Mouse (Mus musculus): ENCODE data around the gene Npas4. TPM values are rescaled to one million over a fixed set of nuclear protein-coding genes. Genes with fewer than 3 reads are reported as not detected.
A peak's percentile ranks its signal among the peaks of the same experiment; 100 is the strongest.

Npas4 gene
- 4.1 and 7.8 TPM in 2 replicates for polyA plus RNA-seq (2012; rRNA removed)

- no peak for DNase-seq (ENCODE audit: low read depth)
- TF ChIP-seq CTCF (IDR thresholded peaks at IDR 0.05; ENCODE audit: borderline replicate concordance, extremely low read depth, insufficient read depth, insufficient read length) (no peak), POLR2A (IDR thresholded peaks at IDR 0.05; ENCODE audit: borderline replicate concordance, extremely low read depth, insufficient read depth, insufficient read length, poor library complexity, severe bottlenecking) (no peak)
These were observed at the start of gene Npas4 for GRCm38 (mm10) chr19:4990256-4990625. Npas4 (minus strand) TSS chr19:4990316.

DNA sequence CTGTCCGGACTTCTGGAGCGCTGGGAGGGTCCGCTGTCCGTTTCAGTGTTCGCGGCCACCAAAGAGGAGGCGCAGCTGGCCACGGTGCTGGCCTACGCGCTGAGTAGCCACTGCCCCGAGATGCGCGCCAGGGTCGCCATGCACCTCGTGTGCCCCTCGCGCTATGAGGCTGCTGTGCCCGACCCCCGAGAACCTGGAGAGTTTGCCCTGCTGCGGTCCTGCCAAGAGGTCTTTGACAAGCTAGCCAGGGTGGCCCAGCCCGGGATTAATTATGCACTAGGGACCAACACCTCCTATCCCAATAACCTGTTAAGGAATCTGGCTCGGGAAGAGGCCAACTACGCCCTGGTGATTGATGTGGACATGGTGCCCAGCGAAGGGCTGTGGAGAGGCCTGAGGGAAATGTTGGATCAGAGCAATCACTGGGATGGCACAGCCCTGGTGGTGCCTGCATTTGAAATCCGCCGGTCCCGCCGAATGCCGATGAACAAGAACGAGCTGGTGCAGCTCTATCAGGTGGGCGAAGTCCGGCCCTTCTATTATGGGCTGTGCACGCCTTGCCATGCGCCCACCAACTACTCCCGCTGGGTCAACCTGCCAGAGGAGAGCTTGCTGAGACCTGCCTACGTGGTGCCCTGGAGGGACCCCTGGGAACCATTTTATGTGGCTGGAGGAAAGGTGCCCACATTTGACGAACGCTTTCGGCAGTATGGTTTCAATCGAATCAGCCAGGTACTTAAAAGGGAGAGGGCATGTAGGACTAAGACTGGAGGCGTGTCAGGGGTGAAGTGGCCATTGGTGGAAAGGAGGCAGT lies 49.4 kb upstream of the Npas4 start:
- TF ChIP-seq POLR2A (IDR thresholded peaks at IDR 0.05; ENCODE audit: borderline replicate concordance, extremely low read depth, insufficient read depth, insufficient read length, poor library complexity, severe bottlenecking), result no peak
- TF ChIP-seq CTCF (IDR thresholded peaks at IDR 0.05; ENCODE audit: borderline replicate concordance, extremely low read depth, insufficient read depth, insufficient read length), result no peak
- no peak for DNase-seq (ENCODE audit: low read depth)

DNA sequence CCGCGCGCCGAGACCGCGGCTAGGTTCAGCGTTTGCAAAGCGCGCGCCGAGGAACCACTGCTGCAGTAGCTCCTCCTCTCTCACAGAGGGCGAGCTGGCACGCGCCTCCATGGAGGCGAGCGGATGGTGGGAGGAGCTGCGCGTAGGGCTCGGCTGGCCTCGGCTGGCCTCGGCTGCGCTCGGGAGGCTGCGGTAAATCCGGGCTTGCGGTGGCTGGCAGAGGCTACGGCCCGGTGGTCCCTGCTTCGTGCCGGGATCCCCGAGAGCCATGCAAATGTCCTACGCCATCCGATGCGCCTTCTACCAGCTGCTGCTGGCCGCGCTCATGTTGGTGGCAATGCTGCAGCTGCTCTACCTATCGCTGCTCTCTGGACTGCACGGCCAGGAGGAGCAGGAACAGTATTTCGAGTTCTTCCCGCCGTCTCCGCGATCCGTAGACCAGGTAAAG lies 48.6 kb upstream of the Npas4 start, which contains the start of the genes B4gat1 and AC124502.3:
B4gat1 (plus strand) TSS at position 118 of the 448 bp plus-strand sequence.
AC124502.3 (plus strand) TSS at position 183 of the 448 bp plus-strand sequence.
- DNase-seq (ENCODE audit: low read depth), result peak; percentile 98
- TF ChIP-seq POLR2A (IDR thresholded peaks at IDR 0.05; ENCODE audit: borderline replicate concordance, extremely low read depth, insufficient read depth, insufficient read length, poor library complexity, severe bottlenecking) (peak; percentile 74), CTCF (IDR thresholded peaks at IDR 0.05; ENCODE audit: borderline replicate concordance, extremely low read depth, insufficient read depth, insufficient read length) (no peak)

GRCm38 (mm10) chr19:5037678-5038571 lies 47.8 kb upstream of the Npas4 start:
- TF ChIP-seq POLR2A (IDR thresholded peaks at IDR 0.05; ENCODE audit: borderline replicate concordance, extremely low read depth, insufficient read depth, insufficient read length, poor library complexity, severe bottlenecking), result no peak
- no peak for TF ChIP-seq CTCF (IDR thresholded peaks at IDR 0.05; ENCODE audit: borderline replicate concordance, extremely low read depth, insufficient read depth, insufficient read length)
- peak; percentile 93 for DNase-seq (ENCODE audit: low read depth)

- TF ChIP-seq CTCF (IDR thresholded peaks at IDR 0.05; ENCODE audit: borderline replicate concordance, extremely low read depth, insufficient read depth, insufficient read length) (no peak), POLR2A (IDR thresholded peaks at IDR 0.05; ENCODE audit: borderline replicate concordance, extremely low read depth, insufficient read depth, insufficient read length, poor library complexity, severe bottlenecking) (no peak)
- no peak for DNase-seq (ENCODE audit: low read depth)
These were observed 46.5 kb upstream of the Npas4 start for GRCm38 (mm10) chr19:5036577-5036976.

DNA sequence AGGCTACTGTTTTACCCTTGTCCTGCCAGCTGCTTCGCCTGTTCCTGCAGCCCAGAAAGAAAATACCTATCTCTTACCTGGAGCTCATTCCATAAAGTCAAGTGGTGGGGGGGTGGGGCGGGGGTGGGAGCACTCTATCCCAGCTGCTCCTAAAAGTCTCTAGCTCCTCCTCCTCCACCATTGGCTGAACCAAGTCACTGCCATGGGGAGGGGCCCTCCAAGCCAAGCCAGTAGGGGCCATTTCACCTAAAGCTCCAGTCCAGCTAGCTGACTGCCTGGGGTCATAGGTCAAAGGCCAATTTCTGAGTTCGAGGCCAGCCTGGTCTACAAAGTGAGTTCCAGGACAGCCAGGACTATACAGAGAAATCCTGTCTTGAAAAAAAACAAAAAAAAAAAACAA lies 42.6 kb upstream of the Npas4 start:
- no peak for DNase-seq (ENCODE audit: low read depth)

GRCm38 (mm10) chr19:5026111-5026510 lies 36.0 kb upstream of the Npas4 start:
- no peak for TF ChIP-seq POLR2A (IDR thresholded peaks at IDR 0.05; ENCODE audit: borderline replicate concordance, extremely low read depth, insufficient read depth, insufficient read length, poor library complexity, severe bottlenecking)
- no peak for TF ChIP-seq CTCF (IDR thresholded peaks at IDR 0.05; ENCODE audit: borderline replicate concordance, extremely low read depth, insufficient read depth, insufficient read length)
- no peak for DNase-seq (ENCODE audit: low read depth)

More for the DNA sequence above, 42.6 kb upstream of the Npas4 start:
- TF ChIP-seq POLR2A (IDR thresholded peaks at IDR 0.05; ENCODE audit: borderline replicate concordance, extremely low read depth, insufficient read depth, insufficient read length, poor library complexity, severe bottlenecking), result no peak
- TF ChIP-seq CTCF (IDR thresholded peaks at IDR 0.05; ENCODE audit: borderline replicate concordance, extremely low read depth, insufficient read depth, insufficient read length), result no peak

DNA sequence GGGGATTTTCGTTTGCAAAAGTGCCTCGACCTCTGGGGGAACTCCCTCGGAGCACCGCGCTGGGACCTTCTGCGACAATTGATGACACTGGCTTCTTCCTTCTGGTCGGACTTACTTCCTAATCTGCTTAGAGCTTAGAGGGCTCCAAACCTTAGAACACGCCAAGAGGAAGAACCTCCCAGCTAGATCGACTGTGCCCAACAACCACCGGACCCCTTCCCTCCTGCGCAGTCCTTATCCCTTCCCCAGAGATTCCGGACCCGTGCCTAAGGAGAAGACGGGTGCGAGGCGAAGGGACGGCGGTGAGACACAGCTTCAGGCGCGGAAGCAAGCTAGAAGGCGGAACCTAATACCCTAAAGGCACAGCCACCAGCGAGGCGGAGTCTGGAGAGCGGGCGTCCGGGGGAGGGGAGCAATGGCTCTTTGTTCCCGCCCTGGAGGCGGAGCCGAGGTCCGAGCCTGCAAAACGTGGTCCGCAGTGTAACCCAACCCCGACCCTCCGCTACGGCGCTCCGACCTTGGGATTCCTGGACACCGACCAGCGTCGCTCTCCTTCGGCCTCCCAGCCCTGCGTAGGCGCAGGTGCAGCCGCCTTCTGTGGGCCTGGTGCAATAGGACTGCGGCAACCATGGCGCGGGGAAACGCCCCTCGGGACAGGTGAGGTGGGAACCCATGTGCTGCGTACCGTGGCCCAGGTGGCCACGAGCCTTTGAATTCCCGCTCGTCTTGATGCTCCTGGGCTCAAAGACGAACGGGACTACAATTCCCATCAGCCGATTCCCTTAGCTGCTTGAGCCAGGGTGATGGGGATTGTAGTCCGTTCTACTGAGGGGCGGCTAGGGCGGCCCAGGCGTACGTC lies 33.7 kb upstream of the Npas4 start, which contains the start of gene Slc29a2:
Slc29a2 (plus strand) TSS at position 240 of the 859 bp plus-strand sequence.
- DNase-seq (ENCODE audit: low read depth), result peak; percentile 95
- peak; percentile 59; the same call in 1 of the 2 replicates for TF ChIP-seq POLR2A (IDR thresholded peaks at IDR 0.05; ENCODE audit: borderline replicate concordance, extremely low read depth, insufficient read depth, insufficient read length, poor library complexity, severe bottlenecking)
- TF ChIP-seq CTCF (IDR thresholded peaks at IDR 0.05; ENCODE audit: borderline replicate concordance, extremely low read depth, insufficient read depth, insufficient read length), result no peak

- DNase-seq (ENCODE audit: low read depth), result peak; percentile 49
- TF ChIP-seq POLR2A (IDR thresholded peaks at IDR 0.05; ENCODE audit: borderline replicate concordance, extremely low read depth, insufficient read depth, insufficient read length, poor library complexity, severe bottlenecking) (no peak), CTCF (IDR thresholded peaks at IDR 0.05; ENCODE audit: borderline replicate concordance, extremely low read depth, insufficient read depth, insufficient read length) (no peak)
These were observed 31.3 kb upstream of the Npas4 start for GRCm38 (mm10) chr19:5021416-5021815.

GRCm38 (mm10) chr19:5018191-5018590 lies 28.1 kb upstream of the Npas4 start:
- TF ChIP-seq POLR2A (IDR thresholded peaks at IDR 0.05; ENCODE audit: borderline replicate concordance, extremely low read depth, insufficient read depth, insufficient read length, poor library complexity, severe bottlenecking), result no peak
- TF ChIP-seq CTCF (IDR thresholded peaks at IDR 0.05; ENCODE audit: borderline replicate concordance, extremely low read depth, insufficient read depth, insufficient read length), result no peak
- DNase-seq (ENCODE audit: low read depth), result no peak
